Mouse (Mus musculus) ovary, adult 2 months (tissue): ENCODE data around the gene U2af1. TPM values are rescaled to one million over a fixed set of nuclear protein-coding genes. Genes with fewer than 3 reads are reported as not detected.

ENCODE experiments used
- polyA plus RNA-seq: library from polyadenylated mRNA; depleted of rRNA; stranded (reverse); fragments of >200 nt; gene quantifications from 2 replicates; pipeline ENCODE4 v1.2.3, GENCODE M21; 2012; rRNA removed

Gene U2af1
- polyA plus RNA-seq = 43.1 and 52.3 TPM in 2 replicates

DNA sequence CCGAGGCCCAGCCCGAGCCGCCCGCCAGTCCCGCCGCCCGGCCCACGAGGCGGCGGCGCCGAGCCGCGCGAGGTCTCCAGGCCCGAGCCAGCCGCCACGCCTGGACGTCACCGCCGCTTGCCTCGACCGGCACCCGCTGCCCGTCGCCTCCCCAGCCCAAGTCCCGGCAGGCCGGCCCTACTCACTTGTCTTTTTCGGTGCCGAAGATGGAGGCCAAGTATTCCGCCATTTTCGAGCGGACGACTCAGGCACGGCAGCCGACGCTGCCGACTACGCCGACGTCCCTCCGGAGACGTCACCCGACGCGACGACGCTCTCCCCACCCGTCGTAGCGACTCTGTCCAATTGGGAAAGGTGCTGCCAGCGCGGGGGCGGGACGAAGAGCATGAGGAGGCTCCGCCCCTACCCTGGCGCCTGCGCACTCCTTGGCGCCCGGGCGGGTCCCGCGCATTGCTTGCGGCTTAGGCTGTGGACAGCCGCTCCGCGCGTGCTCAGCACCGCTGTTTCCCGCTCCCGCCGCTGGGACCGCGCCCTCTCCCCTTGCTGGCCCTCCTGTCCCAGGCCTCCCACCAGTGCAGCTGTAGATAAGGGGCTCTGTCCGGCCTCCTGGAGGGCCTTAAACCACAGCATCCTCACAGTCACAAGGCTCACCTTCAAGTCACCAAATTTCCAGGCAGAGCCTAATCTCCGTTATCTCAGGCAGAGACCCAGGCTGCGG is at the start of gene U2af1:
U2af1 (minus strand) TSS at position 425 of the 718 bp plus-strand sequence.

GRCm38 (mm10) chr17:31677507-31677906 is 18.8 kb upstream of the U2af1 start, which contains the start of gene Cryaa:
Gene Cryaa (plus strand): TSS chr17:31677807.

GRCm38 (mm10) chr17:31636942-31637811 is 21.5 kb downstream of the U2af1 start, which contains the start of gene Cbs:
Gene Cbs (minus strand): TSS chr17:31637238.

Other genes starting within 250 kb of the U2af1 start
- gene Wdr4, start 138.9 kb downstream of the U2af1 start, polyA plus RNA-seq = 64.5 and 67.7 TPM in 2 replicates
- 84.0 and 145 TPM in 2 replicates for gene Ndufv3, start 138.8 kb downstream of the U2af1 start, polyA plus RNA-seq
- 43.8 and 47.2 TPM in 2 replicates for gene Pknox1, start 94.2 kb downstream of the U2af1 start, polyA plus RNA-seq
- 192 and 211 TPM in 2 replicates for gene Cbs, start 21.7 kb downstream of the U2af1 start, polyA plus RNA-seq
- 0.16 and 0.29 TPM in 2 replicates for gene Cryaa, start 18.9 kb upstream of the U2af1 start, polyA plus RNA-seq
- gene Sik1, start 196.9 kb upstream of the U2af1 start, polyA plus RNA-seq = 31.5 and 33.7 TPM in 2 replicates